Mouse (Mus musculus): ENCODE measurements around the gene Gm36245.

DNA sequence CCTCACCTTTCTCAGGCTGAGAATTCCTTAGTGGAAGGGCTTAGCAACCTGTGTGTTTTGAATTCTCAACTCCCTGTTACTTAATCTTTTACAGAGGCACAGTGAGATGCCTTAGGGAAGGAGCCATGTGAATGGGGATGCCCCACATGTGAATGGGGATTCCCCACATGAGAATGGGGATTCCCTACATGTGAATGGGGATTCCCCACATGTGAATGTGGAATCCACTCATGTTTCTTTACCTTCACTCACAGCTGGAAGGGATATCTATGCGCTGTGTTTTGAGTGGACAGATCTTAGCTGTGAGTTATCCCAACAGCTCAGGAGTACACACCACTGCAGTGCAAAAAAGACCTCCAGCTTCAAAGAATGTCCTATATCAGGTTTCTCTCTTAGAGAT, 25.7 kb downstream of the Gm36245 start:
- TF ChIP-seq CTCF (IDR thresholded peaks at IDR 0.05; ENCODE audit: borderline replicate concordance, insufficient read depth, low read depth, low read length) (no peak), POLR2A (IDR thresholded peaks at IDR 0.05; ENCODE audit: borderline replicate concordance, insufficient read depth, low read length) (no peak)

All from cerebellum, adult 2 months (tissue).